Mouse (Mus musculus): ENCODE measurements around the gene Tuba1b. TPM values are rescaled to one million over a fixed set of nuclear protein-coding genes. Genes with fewer than 3 reads are reported as not detected.
A peak's percentile ranks its signal among the peaks of the same experiment; 100 is the strongest.
"Not testable (repeated sequence)": the region's sequence is repeated elsewhere in the genome, so short reads cannot be mapped to it uniquely, and the experiment has no call there.

The Tuba1b gene
- polyA plus RNA-seq, 1 experiment, result 148 TPM

- no peak for TF ChIP-seq CTCF (IDR thresholded peaks at IDR 0.05; ENCODE audit: control insufficient read depth, insufficient read depth, insufficient replicate concordance, low read depth, low read length)
- TF ChIP-seq POLR2A (IDR thresholded peaks at IDR 0.05; ENCODE audit: control insufficient read depth, low read depth, low read length), result no peak
- Histone ChIP-seq H3K36me3 (ENCODE audit: control insufficient read depth, insufficient read depth, low read length) (no peaks in the 10 kb centered on the region), H3K27me3 (ENCODE audit: control insufficient read depth, insufficient read depth, low read length) (no peaks in the 10 kb centered on the region), H3K27ac (ENCODE audit: control insufficient read depth, insufficient read depth, low read depth, low read length) (no peak overlapping the region), H3K4me1 (ENCODE audit: control insufficient read depth, insufficient read depth, low read length) (peaks cover 2% of the 10 kb centered on the region; the same call in 1 of the 2 replicates), H3K4me3 (ENCODE audit: control insufficient read depth, low read depth, low read length) (no peak overlapping the region)
These were observed 12.9 kb downstream of the Tuba1b start for GRCm38 (mm10) chr15:98921510-98921909.

- not testable (repeated sequence) for H3K36me3 ChIP-seq (ENCODE audit: control insufficient read depth, insufficient read depth, low read length); H3K4me1 ChIP-seq (ENCODE audit: control insufficient read depth, insufficient read depth, low read length); H3K27me3 ChIP-seq (ENCODE audit: control insufficient read depth, insufficient read depth, low read length)
- H3K27ac ChIP-seq (ENCODE audit: control insufficient read depth, insufficient read depth, low read depth, low read length), result peak overlapping the region; percentile 85
- peak overlapping the region; percentile 97 for H3K4me3 ChIP-seq (ENCODE audit: control insufficient read depth, low read depth, low read length)
These were observed 15.9 kb downstream of the Tuba1b start for GRCm38 (mm10) chr15:98918499-98918895.

GRCm38 (mm10) chr15:98917538-98918498 lies 16.5 kb downstream of the Tuba1b start, which contains the start of gene Lmbr1l:
TSS of gene Lmbr1l (minus strand) at chr15:98918231.
- Histone ChIP-seq H3K4me3 (ENCODE audit: control insufficient read depth, low read depth, low read length) (peak within 1 kb of the TSS; percentile 97), H3K27me3 (ENCODE audit: control insufficient read depth, insufficient read depth, low read length) (no peaks in the 10 kb centered on the region), H3K36me3 (ENCODE audit: control insufficient read depth, insufficient read depth, low read length) (peaks cover 4% of the 10 kb centered on the region), H3K27ac (ENCODE audit: control insufficient read depth, insufficient read depth, low read depth, low read length) (peak within 1 kb of the TSS; percentile 87), H3K4me1 (ENCODE audit: control insufficient read depth, insufficient read depth, low read length) (peaks cover 7% of the 10 kb centered on the region)
- peak; percentile 83 for TF ChIP-seq POLR2A (IDR thresholded peaks at IDR 0.05; ENCODE audit: control insufficient read depth, low read depth, low read length)
- TF ChIP-seq CTCF (IDR thresholded peaks at IDR 0.05; ENCODE audit: control insufficient read depth, insufficient read depth, insufficient replicate concordance, low read depth, low read length), result no peak

GRCm38 (mm10) chr15:98917091-98917490 lies 17.3 kb downstream of the Tuba1b start:
- Histone ChIP-seq H3K27me3 (ENCODE audit: control insufficient read depth, insufficient read depth, low read length) (no peaks in the 10 kb centered on the region), H3K27ac (ENCODE audit: control insufficient read depth, insufficient read depth, low read depth, low read length) (peak overlapping the region; percentile 87), H3K4me3 (ENCODE audit: control insufficient read depth, low read depth, low read length) (peak overlapping the region; percentile 97), H3K4me1 (ENCODE audit: control insufficient read depth, insufficient read depth, low read length) (peaks cover 7% of the 10 kb centered on the region), H3K36me3 (ENCODE audit: control insufficient read depth, insufficient read depth, low read length) (peaks cover 4% of the 10 kb centered on the region)
- TF ChIP-seq POLR2A (IDR thresholded peaks at IDR 0.05; ENCODE audit: control insufficient read depth, low read depth, low read length) (no peak), CTCF (IDR thresholded peaks at IDR 0.05; ENCODE audit: control insufficient read depth, insufficient read depth, insufficient replicate concordance, low read depth, low read length) (no peak)

GRCm38 (mm10) chr15:98916016-98916415 lies 18.3 kb downstream of the Tuba1b start:
- H3K4me3 ChIP-seq (ENCODE audit: control insufficient read depth, low read depth, low read length), result peak overlapping the region; percentile 97
- peaks cover 4% of the 10 kb centered on the region for H3K36me3 ChIP-seq (ENCODE audit: control insufficient read depth, insufficient read depth, low read length)
- peaks cover 6% of the 10 kb centered on the region for H3K4me1 ChIP-seq (ENCODE audit: control insufficient read depth, insufficient read depth, low read length)
- TF ChIP-seq POLR2A (IDR thresholded peaks at IDR 0.05; ENCODE audit: control insufficient read depth, low read depth, low read length) (no peak), CTCF (IDR thresholded peaks at IDR 0.05; ENCODE audit: control insufficient read depth, insufficient read depth, insufficient replicate concordance, low read depth, low read length) (no peak)
- no peaks in the 10 kb centered on the region for H3K27me3 ChIP-seq (ENCODE audit: control insufficient read depth, insufficient read depth, low read length)
- H3K27ac ChIP-seq (ENCODE audit: control insufficient read depth, insufficient read depth, low read depth, low read length), result no peak overlapping the region

GRCm38 (mm10) chr15:98914903-98915302 lies 19.5 kb downstream of the Tuba1b start:
- 0 out of 2 replicates have a peak overlapping the region, but pooled peaks have one; percentile 29 for H3K27ac ChIP-seq (ENCODE audit: control insufficient read depth, insufficient read depth, low read depth, low read length)
- H3K36me3 ChIP-seq (ENCODE audit: control insufficient read depth, insufficient read depth, low read length), result peaks cover 4% of the 10 kb centered on the region
- H3K4me1 ChIP-seq (ENCODE audit: control insufficient read depth, insufficient read depth, low read length), result peaks cover 6% of the 10 kb centered on the region
- TF ChIP-seq CTCF (IDR thresholded peaks at IDR 0.05; ENCODE audit: control insufficient read depth, insufficient read depth, insufficient replicate concordance, low read depth, low read length), result no peak
- no peak for TF ChIP-seq POLR2A (IDR thresholded peaks at IDR 0.05; ENCODE audit: control insufficient read depth, low read depth, low read length)
- no peaks in the 10 kb centered on the region for H3K27me3 ChIP-seq (ENCODE audit: control insufficient read depth, insufficient read depth, low read length)
- peak overlapping the region; percentile 33 for H3K4me3 ChIP-seq (ENCODE audit: control insufficient read depth, low read depth, low read length)

- Histone ChIP-seq H3K4me3 (ENCODE audit: control insufficient read depth, low read depth, low read length) (no peak overlapping the region), H3K4me1 (ENCODE audit: control insufficient read depth, insufficient read depth, low read length) (no peaks in the 10 kb centered on the region), H3K27me3 (ENCODE audit: control insufficient read depth, insufficient read depth, low read length) (no peaks in the 10 kb centered on the region), H3K27ac (ENCODE audit: control insufficient read depth, insufficient read depth, low read depth, low read length) (no peak overlapping the region), H3K36me3 (ENCODE audit: control insufficient read depth, insufficient read depth, low read length) (no peaks in the 10 kb centered on the region; the same call in 1 of the 2 replicates)
- TF ChIP-seq POLR2A (IDR thresholded peaks at IDR 0.05; ENCODE audit: control insufficient read depth, low read depth, low read length) (no peak), CTCF (IDR thresholded peaks at IDR 0.05; ENCODE audit: control insufficient read depth, insufficient read depth, insufficient replicate concordance, low read depth, low read length) (peak; percentile 53; the same call in 1 of the 2 replicates)
These were observed 29.7 kb downstream of the Tuba1b start for GRCm38 (mm10) chr15:98904692-98905091.

All from testis, adult 2 months (tissue).